Mouse (Mus musculus): ENCODE results near the gene Corin. TPM values are rescaled to one million over a fixed set of nuclear protein-coding genes. Genes with fewer than 3 reads are reported as not detected.

The Corin gene
- total RNA-seq, 1 experiment from 2014 or later, result not detected

Other genes with a start within 250 kb of the Corin start
- 21.5 and 24.9 TPM in 2 replicates for gene Nfxl1, start 55.2 kb upstream of the Corin start, total RNA-seq (2017)
- not detected in 2 replicates for gene Zar1, start 76.8 kb upstream of the Corin start, total RNA-seq (2017)
- gene Gm5868, start 83.1 kb upstream of the Corin start, total RNA-seq (2017), result 0.47 TPM in 1 of 2 replicates, not detected in the other
- gene Cnga1, start 139.8 kb upstream of the Corin start, total RNA-seq (2017), result 0.49 and 0.93 TPM in 2 replicates
- gene Nipal1, start 143.3 kb upstream of the Corin start, total RNA-seq (2017), result 0.98 and 1.2 TPM in 2 replicates
- 20.1 and 22.3 TPM in 2 replicates for gene Txk, start 248.3 kb upstream of the Corin start, total RNA-seq (2017)

Data from neutrophil, adult 5-6 weeks (primary cell).